Mouse (Mus musculus) lung, postnatal 25 days (tissue): ENCODE results near the gene Gm9999.

Experiments used
- DNase-seq: peaks from one replicate; pipeline ENCODE4 v3.0.0; 2022; ENCODE audit warnings: low spot score

Gene Gm9999

DNA sequence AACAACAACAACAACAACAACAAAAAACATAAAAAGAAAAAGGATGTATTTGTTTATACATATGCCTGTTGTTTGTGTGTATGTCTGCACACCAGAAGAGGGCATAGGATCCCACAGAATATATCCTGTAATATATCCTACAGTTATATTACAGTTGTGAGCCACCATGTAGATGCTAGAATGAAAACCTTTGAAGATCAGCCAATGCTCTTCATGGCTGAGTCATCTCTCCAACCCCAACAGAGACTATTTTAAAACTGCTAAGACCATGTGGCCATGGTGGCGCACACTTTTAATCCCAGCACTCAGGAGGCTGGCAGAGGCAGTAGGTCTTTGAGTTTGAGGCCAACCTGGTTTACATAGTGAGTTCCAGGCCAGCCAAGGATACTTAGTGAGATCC lies 44.1 kb downstream of the Gm9999 start:
- no peak for DNase-seq

DNA sequence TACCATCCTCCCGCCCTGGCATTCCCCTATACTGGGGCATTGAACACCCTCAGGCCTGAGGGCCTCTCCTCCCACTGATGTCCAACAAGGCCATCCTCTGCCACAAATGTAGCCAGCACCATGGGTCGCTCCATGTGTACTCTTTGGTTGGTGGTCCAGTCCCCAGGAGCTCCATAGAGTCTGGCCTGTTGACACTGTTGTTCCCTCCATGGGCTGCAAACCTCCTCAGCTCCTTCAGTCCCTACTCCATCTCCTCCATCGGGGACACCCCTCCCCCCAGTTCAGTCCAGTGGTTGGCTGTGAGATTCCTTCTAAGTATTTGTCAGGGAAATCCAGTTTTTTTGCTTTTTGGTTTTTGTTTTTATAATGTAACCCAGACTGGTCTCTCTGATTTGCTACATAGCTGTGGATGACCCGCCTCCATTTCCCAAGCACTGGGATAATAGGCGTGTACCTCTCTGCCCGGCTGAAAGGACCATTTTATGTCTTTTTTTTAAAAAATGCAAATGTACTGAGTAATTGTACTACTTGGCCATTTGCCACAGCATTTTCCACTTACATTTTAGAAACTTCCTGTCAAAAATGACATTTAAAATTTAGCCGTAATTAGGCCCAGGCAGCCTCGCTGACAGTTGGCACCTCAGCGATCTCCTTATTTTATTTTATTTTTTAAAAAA lies 47.3 kb downstream of the Gm9999 start:
- no peak for DNase-seq

DNA sequence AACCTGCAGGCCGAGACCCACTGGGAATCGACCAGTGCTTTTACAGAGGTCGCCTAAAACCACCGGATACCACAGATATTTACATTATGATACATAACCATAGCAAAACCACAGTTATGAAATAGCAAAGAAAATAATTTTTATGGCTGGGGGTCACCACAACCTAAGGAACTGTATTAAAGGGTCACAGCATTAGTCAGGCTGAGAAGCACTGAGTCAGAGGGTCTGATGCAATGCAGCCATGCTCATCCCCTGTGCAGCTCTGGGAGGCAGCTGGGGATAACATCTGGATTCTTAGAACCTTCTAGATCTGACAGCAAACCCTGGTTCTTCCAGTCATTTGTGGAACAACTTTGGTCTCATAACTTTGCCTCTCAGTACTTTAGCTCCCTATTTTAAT lies 48.0 kb downstream of the Gm9999 start:
- DNase-seq: no peak

DNA sequence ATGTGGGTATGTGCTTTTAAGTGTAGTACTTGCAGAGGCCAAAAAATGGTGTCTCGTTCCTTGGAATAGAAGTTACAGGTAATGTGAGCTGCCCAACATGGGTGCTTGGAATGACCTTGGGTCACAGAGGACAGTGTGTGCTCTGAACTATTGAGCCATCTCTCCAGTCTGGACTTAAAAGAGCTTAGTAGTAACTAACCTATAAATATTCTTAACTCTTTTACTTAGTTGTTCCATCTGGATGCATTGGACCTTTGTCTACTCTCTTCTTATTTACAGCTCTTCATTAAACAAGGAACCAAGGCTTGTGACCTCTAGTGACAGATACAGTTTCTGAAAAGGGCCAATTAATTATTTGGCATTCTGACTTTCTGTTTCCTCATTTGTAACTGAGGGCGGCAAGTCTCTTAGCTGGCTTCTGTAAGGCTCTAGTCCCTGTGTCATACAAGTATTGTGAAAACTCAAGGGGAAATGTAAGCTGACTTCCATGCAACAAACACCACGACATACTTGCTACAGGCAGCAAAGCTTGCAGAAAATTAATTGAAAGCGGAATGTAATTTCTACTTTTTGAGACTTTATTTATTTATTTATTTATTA lies 51.5 kb downstream of the Gm9999 start:
- no peak for DNase-seq

DNA sequence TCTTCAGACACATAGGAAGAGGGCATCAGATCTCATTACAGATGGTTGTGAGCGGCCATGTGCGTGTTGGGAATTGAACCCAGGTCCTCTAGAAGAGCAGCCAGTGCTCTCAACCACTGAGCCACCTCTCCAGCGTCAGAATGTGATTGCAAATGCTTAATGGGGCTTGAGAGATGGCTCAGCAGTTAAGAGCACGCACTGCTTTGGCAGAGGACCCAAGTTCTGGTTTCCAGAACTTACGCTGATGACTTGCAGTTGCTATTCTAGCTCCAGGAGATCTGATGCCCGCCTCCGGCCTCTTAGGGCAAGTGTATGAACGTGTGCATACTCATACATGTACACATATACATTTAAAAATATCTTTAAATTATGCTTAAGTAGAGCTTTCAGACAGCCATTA lies 52.0 kb downstream of the Gm9999 start:
- no peak for DNase-seq
